9 mouse cellular contexts compared by ENCODE assay signal in the genomic region with DNA sequence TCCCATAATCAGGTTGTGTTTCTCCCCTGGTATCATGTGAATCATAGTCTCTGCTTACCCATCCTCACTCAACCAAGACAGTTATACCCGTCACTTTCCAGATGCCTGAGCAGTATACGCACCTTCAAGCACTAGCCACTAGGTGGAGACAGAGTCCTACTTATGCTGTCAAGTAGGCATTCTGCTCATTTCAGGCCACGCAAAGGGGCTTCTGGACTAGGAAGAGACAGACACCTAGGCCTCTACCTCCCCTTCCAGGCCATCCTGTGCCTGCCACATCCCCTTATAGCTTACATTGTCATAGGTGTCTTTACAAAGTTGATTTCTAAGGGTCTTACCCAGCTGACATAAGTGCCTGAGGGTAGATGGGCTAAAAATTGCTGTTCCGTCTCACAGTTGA. TPM values are rescaled to one million over a fixed set of nuclear protein-coding genes. Genes with fewer than 3 reads are reported as not detected.
DNase-seq lines count a peak whose midpoint lies in the region; ATAC-seq and TF ChIP-seq lines count a peak whose summit lies in the region.
"Had no signal": no experiment of that assay in that cellular context is flagged by ENCODE, and none has a peak within 500 bp of the region (broad histone marks: within the 10 kb centered on the region; RNA-seq: fewer than 3 reads in every experiment).

No protein-coding gene starts in this region.

- peaks cover 4% of the 10 kb centered on the region; the same call in 1 of the 2 replicates for H3K27me3 ChIP-seq in forebrain, postnatal 0 days (ENCODE audit: insufficient read depth, low read length)
- H3K27me3 ChIP-seq in midbrain, embryonic 13.5 days = peaks cover 3% of the 10 kb centered on the region; the same call in 1 of the 2 replicates
- no peaks in the 10 kb centered on the region for H3K27me3 ChIP-seq in small intestine, adult 2 months (ENCODE audit: control insufficient read depth, insufficient read depth, low read length)

- H3K9ac ChIP-seq in forebrain, postnatal 0 days = no peak overlapping the region
- no peak overlapping the region for H3K9ac ChIP-seq in midbrain, embryonic 13.5 days (replicated peaks)

- ATAC-seq in forebrain, postnatal 0 days = peak; percentile 74
- ATAC-seq in midbrain, embryonic 13.5 days = peak; percentile 25; the same call in 1 of the 2 replicates

- no peak overlapping the region for H3K4me3 ChIP-seq in forebrain, postnatal 0 days (ENCODE audit: low read depth, low read length)
- no peak overlapping the region for H3K4me3 ChIP-seq in midbrain, embryonic 13.5 days (replicated peaks)
- H3K4me3 ChIP-seq in small intestine, adult 2 months (ENCODE audit: low read depth, low read length) = no peak overlapping the region
- H3K4me3 ChIP-seq: myocyte had no signal

- intact Hi-C loops in left cerebral cortex, postnatal 10 days (cut with DNase I) = loop anchor here (1.0 to 10.0 kb wide), 4 partner anchors 215 to 839 kb away; a partner anchor contains a TSS

- WGBS in forebrain, postnatal 0 days = 19% methylated on average over 4 of the region's 4 CpGs
- 23% methylated on average over 4 of the region's 4 CpGs for WGBS in midbrain, embryonic 13.5 days
- WGBS in small intestine, adult 2 months = 23% methylated on average over 4 of the region's 4 CpGs

- TF ChIP-seq CTCF in forebrain, postnatal 0 days (IDR thresholded peaks at IDR 0.05; ENCODE audit: low read depth) = peak; percentile 100
- peak; percentile 81; the same call in 1 of the 2 replicates for TF ChIP-seq CTCF in small intestine, adult 2 months (IDR thresholded peaks at IDR 0.05; ENCODE audit: extremely low read depth, insufficient read length, insufficient replicate concordance, low read depth, low read length)

- H3K27ac ChIP-seq in forebrain, postnatal 0 days (ENCODE audit: low read depth, low read length) = no peak overlapping the region
- no peak overlapping the region for H3K27ac ChIP-seq in midbrain, embryonic 13.5 days
- no peak overlapping the region for H3K27ac ChIP-seq in small intestine, adult 2 months (ENCODE audit: insufficient read depth, low read depth, low read length)

- H3K4me2 ChIP-seq in forebrain, postnatal 0 days (ENCODE audit: low read depth) = no peak overlapping the region
- no peak overlapping the region for H3K4me2 ChIP-seq in midbrain, embryonic 13.5 days (replicated peaks)

- 0 out of 2 replicates have a peak, but pooled peaks cover 3% of the 10 kb centered on the region for H3K9me3 ChIP-seq in forebrain, postnatal 0 days (ENCODE audit: low read length)
- peaks cover 7% of the 10 kb centered on the region; the same call in 1 of the 2 replicates for H3K9me3 ChIP-seq in midbrain, embryonic 13.5 days

- TF ChIP-seq POLR2A in small intestine, adult 2 months (IDR thresholded peaks at IDR 0.05; ENCODE audit: low read depth, low read length) = no peak

- peak; percentile 38 for DNase-seq in ovary, postnatal 10 days (ENCODE audit: low spot score)
- DNase-seq in ovary, adult 18-20 months (ENCODE audit: low spot score) = no peak
- DNase-seq in cerebellum, adult 18-20 months = peak; percentile 66 to 78
- DNase-seq in forebrain, postnatal 0 days = peak; percentile 93
- DNase-seq in induced T-regulatory cell, adult 2 months (ENCODE audit: low read depth) = peak; percentile 76
- DNase-seq in left cerebral cortex, postnatal 10 days (ENCODE audit: extremely low spot score in 1 of 2, low spot score in 2 of 2) = peak; percentile 67 to 86

- peaks cover 10% of the 10 kb centered on the region for H3K4me1 ChIP-seq in forebrain, postnatal 0 days (ENCODE audit: insufficient read depth)
- H3K4me1 ChIP-seq in midbrain, embryonic 13.5 days (replicated peaks) = peaks cover 42% of the 10 kb centered on the region
- no peaks in the 10 kb centered on the region for H3K4me1 ChIP-seq in small intestine, adult 2 months (ENCODE audit: control insufficient read depth, insufficient read depth, insufficient read length, low read length)

- no peaks in the 10 kb centered on the region for H3K36me3 ChIP-seq in forebrain, postnatal 0 days (ENCODE audit: insufficient read depth)
- H3K36me3 ChIP-seq in midbrain, embryonic 13.5 days = no peaks in the 10 kb centered on the region
- no peaks in the 10 kb centered on the region for H3K36me3 ChIP-seq in small intestine, adult 2 months (ENCODE audit: control insufficient read depth, insufficient read depth, low read length)

RNA-seq across cellular contexts. Expression of a gene that starts 41.3 kb away (rescaled TPM):
- total RNA-seq in forebrain, postnatal 0 days (2014; rRNA removed) = 3.1 and 4.6 TPM in 2 replicates
- polyA plus RNA-seq in forebrain, postnatal 0 days (2015; fragmentation: Nextera tagmentation; extraction: Ambion mirVana) = 5.5 and 5.7 TPM in 2 replicates
- total RNA-seq in left cerebral cortex, postnatal 10 days (2021) = 1 to 10 TPM; 8.0 to 9.7 TPM
- polyA plus RNA-seq in midbrain, embryonic 13.5 days (2015; fragmentation: Nextera tagmentation; extraction: Ambion mirVana) = 0.32 and 0.40 TPM in 2 replicates
- 0.77 and 1.5 TPM in 2 replicates for polyA plus RNA-seq in small intestine, adult 2 months (2012; rRNA removed)
